Mouse (Mus musculus) splenic B cell, adult 2 months (primary cell): Measurements from ENCODE around the gene Klhl6.

ENCODE experiments used
- DNase-seq: peaks from one replicate; pipeline ENCODE4 v3.0.0-alpha.2; 2011; ENCODE audit warnings: low read depth, low spot score
- H3K27me3 ChIP-seq: 2 replicates; pipeline ENCODE4 v1.6.1; 2012; ENCODE audit warnings: mild to moderate bottlenecking, low read length, moderate library complexity, mixed read lengths; ENCODE audit not compliant: control insufficient read depth, poor library complexity, insufficient read depth, severe bottlenecking
- H3K36me3 ChIP-seq: 2 replicates; pipeline ENCODE4 v1.6.1; 2012; ENCODE audit warnings: mild to moderate bottlenecking, low read length, moderate library complexity, mixed read lengths; ENCODE audit not compliant: control insufficient read depth, poor library complexity, insufficient read depth, severe bottlenecking

Gene Klhl6

DNA sequence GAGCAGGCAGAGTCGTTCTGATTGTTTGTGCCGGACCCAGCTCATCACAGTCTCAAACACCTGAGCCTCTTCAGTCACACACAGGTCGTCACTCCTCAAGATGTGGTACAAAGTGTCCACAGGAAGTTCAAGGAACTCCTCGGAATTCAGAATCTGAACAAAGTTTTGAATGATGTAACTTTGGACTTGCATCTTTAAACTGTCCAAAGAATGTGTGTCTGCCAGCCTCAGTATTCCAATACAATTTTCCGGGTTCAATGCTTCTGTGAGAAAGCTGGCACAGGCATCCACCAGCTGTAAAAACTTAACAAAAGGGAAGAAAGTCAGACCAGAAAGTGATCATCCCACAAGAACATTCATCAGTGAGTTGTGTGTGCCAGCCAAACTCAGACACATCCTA lies 25.8 kb downstream of the Klhl6 start:
- Histone ChIP-seq H3K36me3 (peaks cover 17% of the 10 kb centered on the region), H3K27me3 (no peaks in the 10 kb centered on the region)
- no peak for DNase-seq

DNA sequence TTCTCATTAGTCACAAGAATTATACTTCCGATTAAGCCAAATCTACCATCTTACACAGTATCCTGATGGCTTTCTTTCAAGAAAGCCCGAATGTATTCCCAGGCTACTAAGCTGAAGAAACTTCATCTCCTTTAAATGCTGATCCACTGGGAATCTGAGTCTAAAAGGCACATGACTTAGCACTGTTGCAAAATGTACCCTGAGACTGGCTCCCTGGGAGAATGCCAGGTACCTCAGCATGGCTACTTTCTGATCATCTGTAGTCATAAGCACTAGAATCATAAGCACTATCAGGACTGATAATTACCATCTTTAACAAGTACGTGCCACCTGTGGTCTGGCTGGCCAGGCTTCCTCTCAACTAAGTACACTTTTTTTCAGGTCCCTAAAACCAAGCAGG lies 35.5 kb downstream of the Klhl6 start:
- Histone ChIP-seq H3K36me3 (peaks cover 20% of the 10 kb centered on the region; the same call in 1 of the 2 replicates), H3K27me3 (no peaks in the 10 kb centered on the region)
- DNase-seq, result no peak

DNA sequence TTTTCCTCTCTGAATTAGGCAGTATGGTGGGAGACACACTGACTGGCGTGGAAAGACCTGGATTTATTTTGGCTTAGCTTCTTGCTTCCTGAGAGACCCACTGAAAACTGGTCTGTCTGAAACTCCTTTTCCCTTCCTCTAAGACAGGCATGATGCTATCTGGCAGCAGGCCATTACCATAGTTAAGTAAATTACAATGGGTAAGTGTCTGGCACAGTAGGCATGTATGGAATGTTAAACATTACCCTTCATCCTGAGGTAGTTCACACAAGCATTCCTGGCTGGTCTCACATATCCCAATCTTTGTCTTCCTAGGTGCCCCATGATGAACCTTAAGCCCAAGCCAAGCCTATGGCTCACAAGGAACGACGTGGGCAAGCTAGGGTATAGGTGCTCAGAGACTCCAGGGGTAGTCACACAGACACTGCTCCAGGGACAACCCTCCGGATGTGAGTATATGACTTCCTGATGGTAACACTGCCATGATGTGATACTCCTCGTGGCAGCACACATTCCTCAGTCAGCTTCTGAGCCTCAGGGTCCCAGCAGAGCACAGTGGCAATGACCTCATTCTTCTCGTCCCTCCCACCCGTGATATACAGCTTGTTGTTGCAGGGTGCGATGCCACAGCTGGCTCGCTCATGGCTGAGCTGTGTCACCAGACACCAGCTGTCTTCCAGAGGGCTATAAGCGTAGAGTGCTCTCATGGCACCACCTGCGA lies 36.1 kb downstream of the Klhl6 start:
- Histone ChIP-seq H3K27me3 (no peaks in the 10 kb centered on the region), H3K36me3 (peaks cover 18% of the 10 kb centered on the region; the same call in 1 of the 2 replicates)
- DNase-seq, result no peak

DNA sequence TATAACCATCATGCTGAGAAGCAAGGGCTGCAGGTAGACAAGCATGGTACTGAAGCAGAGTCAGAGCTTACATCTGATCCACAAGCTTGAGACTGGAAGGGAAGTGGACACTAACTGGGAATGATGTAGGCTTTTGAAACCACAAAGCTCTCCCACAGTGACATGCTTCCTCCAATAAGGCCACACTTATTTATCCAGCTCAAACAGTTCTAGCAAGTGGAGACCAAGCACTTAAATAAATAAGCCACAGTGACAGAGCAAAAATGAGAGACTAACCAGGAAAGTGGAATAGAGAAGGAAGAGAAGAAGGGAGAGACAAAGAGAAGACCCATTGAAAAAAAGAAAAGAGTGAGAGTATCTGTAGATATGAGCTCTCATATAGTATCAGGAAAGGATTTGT lies 62.0 kb downstream of the Klhl6 start:
- Histone ChIP-seq H3K36me3 (no peaks in the 10 kb centered on the region), H3K27me3 (no peaks in the 10 kb centered on the region)
- no peak for DNase-seq

DNA sequence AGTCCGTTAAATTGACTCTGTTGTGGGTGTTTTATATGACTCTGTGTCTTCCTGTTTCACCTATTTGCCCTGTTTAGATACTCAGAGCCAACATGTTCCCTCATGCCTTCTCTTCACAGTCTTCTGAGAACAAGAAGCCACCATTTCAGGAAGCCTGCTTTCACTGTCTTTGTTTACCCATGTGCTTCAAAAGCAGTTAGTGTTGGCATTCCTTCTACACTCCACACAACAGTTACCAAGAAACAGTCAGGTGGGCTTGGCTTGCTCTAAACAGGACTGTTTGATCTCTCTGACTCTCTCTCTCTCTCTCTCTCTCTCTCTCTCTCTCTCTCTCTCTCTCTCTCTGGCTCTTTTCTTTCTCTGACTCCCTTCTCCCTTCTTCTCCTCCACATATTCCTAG lies 64.6 kb downstream of the Klhl6 start:
- H3K27me3 ChIP-seq, result no peaks in the 10 kb centered on the region
- no peak for DNase-seq
- no peaks in the 10 kb centered on the region for H3K36me3 ChIP-seq

DNA sequence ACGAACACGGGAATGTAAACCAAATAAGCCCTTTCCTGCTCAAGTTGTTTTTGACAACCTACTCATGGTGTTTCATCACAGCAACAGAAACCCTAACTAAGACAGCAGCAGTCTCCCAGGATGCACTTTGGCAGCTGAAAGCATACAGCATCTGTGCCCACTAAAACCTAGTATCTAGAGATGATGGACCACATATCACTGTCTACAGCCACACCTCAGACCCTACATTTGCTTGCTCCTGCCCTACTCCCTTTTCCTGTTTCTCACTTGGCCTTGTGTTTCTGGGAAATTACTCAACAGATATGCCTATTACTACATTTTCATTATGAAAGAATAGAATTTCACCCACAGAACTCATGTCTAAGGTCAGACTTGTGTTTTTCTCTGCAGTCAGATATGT lies 70.3 kb downstream of the Klhl6 start:
- no peaks in the 10 kb centered on the region for H3K27me3 ChIP-seq
- no peaks in the 10 kb centered on the region for H3K36me3 ChIP-seq
- no peak for DNase-seq

DNA sequence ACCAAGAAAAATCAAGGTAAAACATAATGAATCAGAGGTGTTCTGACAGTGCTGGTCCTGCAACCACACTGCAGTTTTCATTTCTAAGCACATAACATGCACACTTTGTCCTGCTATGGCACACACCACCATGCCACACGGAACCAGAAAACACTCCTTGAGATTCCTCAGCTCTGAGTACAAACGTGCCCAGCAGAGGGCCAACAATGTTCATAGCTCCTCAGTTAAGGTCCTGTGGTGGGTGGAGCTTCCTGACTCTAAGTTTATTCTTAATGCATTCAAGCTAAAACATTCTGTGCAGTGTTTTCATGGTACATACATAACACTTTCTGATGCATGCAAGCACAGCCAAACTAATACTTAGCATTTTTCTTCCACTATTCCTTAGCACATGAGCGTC lies 74.5 kb downstream of the Klhl6 start:
- peak; percentile 50 for DNase-seq
- Histone ChIP-seq H3K36me3 (no peaks in the 10 kb centered on the region), H3K27me3 (no peaks in the 10 kb centered on the region)

DNA sequence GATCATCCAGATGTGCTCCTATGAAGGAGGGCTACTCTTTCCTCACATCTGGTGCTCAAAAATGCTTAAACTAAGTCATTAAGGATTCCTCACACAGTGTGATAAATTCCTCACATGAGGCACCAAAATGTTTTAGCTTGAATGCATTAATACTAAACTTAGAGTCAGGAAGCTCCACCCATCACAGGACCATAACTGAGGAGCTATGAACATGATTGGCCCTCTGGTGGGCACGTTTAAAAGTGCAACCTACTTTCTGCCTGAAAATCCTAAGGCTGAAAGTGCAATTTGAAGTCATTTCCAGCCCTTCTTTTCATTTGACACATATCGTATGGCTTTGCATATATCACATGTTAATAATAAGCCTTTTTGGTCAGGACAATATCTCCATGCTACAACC lies 75.7 kb downstream of the Klhl6 start:
- H3K36me3 ChIP-seq, result no peaks in the 10 kb centered on the region
- H3K27me3 ChIP-seq, result no peaks in the 10 kb centered on the region
- peak; percentile 77 for DNase-seq

DNA sequence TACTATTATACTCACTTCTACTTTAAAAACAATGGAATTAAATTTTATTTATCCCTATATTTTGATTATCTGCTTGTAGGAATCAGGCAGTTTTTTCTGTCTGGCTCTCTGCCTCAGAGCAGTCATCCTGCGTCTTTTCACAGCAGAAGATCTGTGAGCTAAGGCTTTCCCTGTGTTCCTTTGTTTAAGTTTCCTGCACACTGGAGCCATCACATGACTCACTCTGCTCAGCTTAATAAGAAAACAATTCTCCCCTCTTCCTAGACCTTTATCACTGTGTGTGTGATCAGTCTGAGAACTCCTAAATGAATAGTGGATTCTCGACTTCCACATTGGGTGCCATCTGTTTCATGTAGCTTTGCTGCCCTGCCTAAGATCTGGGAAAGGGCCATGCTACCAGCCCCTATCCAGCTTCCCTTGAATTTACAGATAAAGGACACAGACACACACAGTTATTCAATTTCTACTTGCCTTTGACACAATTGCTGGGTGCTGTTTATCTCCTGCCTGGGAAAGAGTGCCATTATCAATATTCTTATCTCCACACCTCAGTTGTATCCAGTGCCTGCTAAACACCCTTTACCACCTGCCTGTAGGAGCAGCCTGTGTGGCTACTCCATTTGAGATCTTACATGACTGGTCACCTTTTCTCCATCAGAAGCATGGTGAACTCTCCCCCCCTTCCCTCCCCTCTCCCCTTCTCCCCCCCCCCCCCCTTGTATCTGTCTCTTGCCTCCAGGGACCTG lies 77.9 kb downstream of the Klhl6 start:
- H3K36me3 ChIP-seq, result no peaks in the 10 kb centered on the region
- H3K27me3 ChIP-seq, result no peaks in the 10 kb centered on the region
- DNase-seq, result no peak

DNA sequence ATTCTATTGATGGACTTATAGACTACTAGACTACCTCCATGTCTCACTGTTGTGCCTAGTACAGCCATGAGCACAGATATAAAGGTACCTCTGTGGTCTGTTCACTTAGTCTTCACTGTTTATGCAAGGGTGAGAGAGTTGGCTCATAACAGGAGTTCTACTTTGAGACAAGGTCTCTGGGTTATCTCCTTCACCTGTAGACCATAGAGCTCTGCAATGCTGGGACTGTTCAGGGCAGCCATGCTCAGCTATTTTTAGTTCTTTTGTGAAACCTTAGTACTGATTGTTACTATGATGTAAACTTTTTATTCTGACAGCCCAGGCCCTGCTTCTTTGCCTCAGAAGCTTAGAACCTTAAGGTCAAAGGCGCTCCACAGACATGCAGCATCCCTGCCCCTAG lies 79.0 kb downstream of the Klhl6 start:
- H3K27me3 ChIP-seq, result no peaks in the 10 kb centered on the region
- no peaks in the 10 kb centered on the region for H3K36me3 ChIP-seq
- DNase-seq, result no peak
